In genomic region chr10:75649406-75649995, GRCm38 (mm10) we compare ENCODE assay signal across 21 mouse cellular contexts.
"Had no signal": no experiment of that assay in that cellular context is flagged by ENCODE, and none has a peak within 500 bp of the region (broad histone marks: within the 10 kb centered on the region; RNA-seq: fewer than 3 reads in every experiment).

No protein-coding gene starts in this region.

- DNase-seq: kidney, adult 2 months; kidney, postnatal 25 days; layer of hippocampus, postnatal 36 days; liver, postnatal 0 days; lung, embryonic 14.5 days; lung, postnatal 36 days; midbrain, embryonic 14.5 days; spleen, adult 18-20 months; thymus, adult 18-20 months; thymus, postnatal 4 days had no signal

- H3K27me3 ChIP-seq: limb, embryonic 12.5 days; limb, embryonic 15.5 days; megakaryocyte, embryonic 14.5 days; neural tube, embryonic 12.5 days; neural tube, embryonic 15.5 days; stomach, embryonic 15.5 days had no signal

- H3K4me3 ChIP-seq: left cerebral cortex, adult 2 months; limb, embryonic 12.5 days; limb, embryonic 15.5 days; megakaryocyte, embryonic 14.5 days; midbrain, embryonic 10.5 days; neural tube, embryonic 12.5 days; neural tube, embryonic 15.5 days; stomach, embryonic 15.5 days had no signal

- H3K9me3 ChIP-seq: limb, embryonic 12.5 days; limb, embryonic 15.5 days; megakaryocyte, embryonic 14.5 days; midbrain, embryonic 10.5 days; neural tube, embryonic 12.5 days; neural tube, embryonic 15.5 days; stomach, embryonic 15.5 days had no signal

- H3K9ac ChIP-seq: limb, embryonic 12.5 days; limb, embryonic 15.5 days; liver, embryonic 14.5 days; liver, postnatal 0 days; lung, embryonic 14.5 days; neural tube, embryonic 12.5 days; neural tube, embryonic 15.5 days; stomach, embryonic 15.5 days had no signal

- H3K4me2 ChIP-seq: limb, embryonic 12.5 days; limb, embryonic 15.5 days; liver, embryonic 11.5 days; lung, embryonic 14.5 days; neural tube, embryonic 12.5 days; neural tube, embryonic 15.5 days; stomach, embryonic 15.5 days had no signal

- ATAC-seq: liver, postnatal 0 days had no signal

- H3K4me1 ChIP-seq: limb, embryonic 12.5 days; stomach, embryonic 15.5 days had no signal

- H3K27ac ChIP-seq: kidney, postnatal 0 days; left cerebral cortex, adult 2 months; limb, embryonic 12.5 days; limb, embryonic 15.5 days; liver, embryonic 14.5 days; midbrain, embryonic 10.5 days; neural tube, embryonic 12.5 days; neural tube, embryonic 15.5 days; stomach, embryonic 15.5 days had no signal
